Mouse (Mus musculus) G1E (cell line): ENCODE measurements around the gene Gm49369.

Source experiments
- CTCF ChIP-seq: IDR thresholded peaks from 2 replicates; pipeline ENCODE4 v1.5.1; 2012; ENCODE audit warnings: low read depth, low read length, inconsistent platforms, mixed read lengths
- GATA1 ChIP-seq: IDR thresholded peaks from 2 replicates; pipeline ENCODE4 v1.6.1; 2012; ENCODE audit warnings: borderline replicate concordance, low read length, inconsistent platforms, mixed read lengths
- POLR2AphosphoS5 ChIP-seq: IDR thresholded peaks from 2 replicates; pipeline ENCODE4 v1.6.1; 2012; ENCODE audit warnings: low read depth, low read length, inconsistent platforms; ENCODE audit not compliant: insufficient replicate concordance

- no peak for TF ChIP-seq GATA1
- TF ChIP-seq POLR2AphosphoS5 = no peak
- TF ChIP-seq CTCF = no peak
These were observed 47.8 kb upstream of the Gm49369 start for GRCm38 (mm10) chr7:142430160-142430678.
